Mouse (Mus musculus) central nervous system, embryonic 14 days (tissue): ENCODE measurements around the gene Plcd3. TPM values are rescaled to one million over a fixed set of nuclear protein-coding genes. Genes with fewer than 3 reads are reported as not detected.

Experiments used
- polyA plus RNA-seq: library from polyadenylated mRNA; depleted of rRNA; stranded (reverse); fragments of >200 nt; gene quantifications from 2 replicates; pipeline ENCODE4 v1.2.3, GENCODE M21; 2012; rRNA removed

Gene Plcd3
- polyA plus RNA-seq, result 2.6 and 3.8 TPM in 2 replicates

GRCm38 (mm10) chr11:103101481-103101865, at the start of gene Plcd3, which contains the start of gene Acbd4:
Plcd3 (minus strand) TSS chr11:103101658.
Acbd4 (plus strand) TSS chr11:103101682.

GRCm38 (mm10) chr11:103131701-103132575, 30.5 kb upstream of the Plcd3 start, which contains the start of gene Hexim2:
Hexim2 (plus strand) TSS chr11:103132429.

GRCm38 (mm10) chr11:103116008-103116818, 14.8 kb upstream of the Plcd3 start, which contains the start of gene Hexim1:
Hexim1 (plus strand) TSS chr11:103116231.

GRCm38 (mm10) chr11:103028176-103028891, 73.1 kb downstream of the Plcd3 start, which contains the start of the genes Nmt1 and Dcakd:
Nmt1 (plus strand) TSS chr11:103028190.
Dcakd (minus strand) TSS chr11:103028333.

Other genes starting within 250 kb of the Plcd3 start
- gene Eftud2, start 220.7 kb downstream of the Plcd3 start, polyA plus RNA-seq, result 102 and 110 TPM in 2 replicates
- gene Ccdc103, start 220.5 kb downstream of the Plcd3 start, polyA plus RNA-seq, result 1.0 and 1.1 TPM in 2 replicates
- gene Fam187a, start 216.5 kb downstream of the Plcd3 start, polyA plus RNA-seq, result 0.08 TPM in 1 of 2 replicates, not detected in the other
- gene Gfap, start 200.7 kb downstream of the Plcd3 start, polyA plus RNA-seq, result 0.38 and 0.66 TPM in 2 replicates
- gene Kif18b, start 176.5 kb downstream of the Plcd3 start, polyA plus RNA-seq, result 13.8 and 16.8 TPM in 2 replicates
- gene C1ql1, start 155.0 kb downstream of the Plcd3 start, polyA plus RNA-seq, result 8.8 and 12.1 TPM in 2 replicates
- gene Nmt1, start 73.5 kb downstream of the Plcd3 start, polyA plus RNA-seq, result 35.1 and 36.0 TPM in 2 replicates
- 202 and 211 TPM in 2 replicates for gene Dcakd, start 73.3 kb downstream of the Plcd3 start, polyA plus RNA-seq
- gene Acbd4, start within 50 bp of the Plcd3 start, polyA plus RNA-seq, result 8.2 and 8.7 TPM in 2 replicates
- gene Hexim1, start 14.6 kb upstream of the Plcd3 start, polyA plus RNA-seq, result 17.3 and 19.5 TPM in 2 replicates
- gene Hexim2, start 30.8 kb upstream of the Plcd3 start, polyA plus RNA-seq, result 11.7 and 14.4 TPM in 2 replicates
- 14.6 and 18.3 TPM in 2 replicates for gene Fmnl1, start 69.4 kb upstream of the Plcd3 start, polyA plus RNA-seq
- gene 1700023F06Rik, start 106.9 kb upstream of the Plcd3 start, polyA plus RNA-seq, result 1.2 and 1.7 TPM in 2 replicates
- gene Spata32, start 116.8 kb upstream of the Plcd3 start, polyA plus RNA-seq, result 0.45 and 0.64 TPM in 2 replicates
- gene Map3k14, start 165.8 kb upstream of the Plcd3 start, polyA plus RNA-seq, result 6.1 and 7.1 TPM in 2 replicates